ENCODE assay signal across 8 mouse cellular contexts in genomic region chr11:43385716-43386115, GRCm38 (mm10). TPM values are rescaled to one million over a fixed set of nuclear protein-coding genes. Genes with fewer than 3 reads are reported as not detected.
A peak's percentile ranks its signal among the peaks of the same experiment; 100 is the strongest.
DNase-seq lines count a peak whose midpoint lies in the region; ATAC-seq and TF ChIP-seq lines count a peak whose summit lies in the region.

No protein-coding gene starts in this region.

- peaks cover 13% of the 10 kb centered on the region for H3K4me1 ChIP-seq in kidney, embryonic 15.5 days
- H3K4me1 ChIP-seq in forebrain, embryonic 12.5 days: peaks cover 17% of the 10 kb centered on the region

- no peak for TF ChIP-seq POLR2A in brain, embryonic 14.5 days (IDR thresholded peaks at IDR 0.05; ENCODE audit: borderline replicate concordance, extremely low read depth, insufficient read depth, insufficient read length, poor library complexity, severe bottlenecking)

- 0 out of 2 replicates have a peak, but pooled peaks have one; percentile 46 for ATAC-seq in kidney, embryonic 15.5 days (replicated peaks; ENCODE audit: low FRiP score)
- peak; percentile 65; the same call in 1 of the 2 replicates for ATAC-seq in forebrain, embryonic 12.5 days (ENCODE audit: low FRiP score)

- H3K36me3 ChIP-seq in kidney, embryonic 15.5 days: no peaks in the 10 kb centered on the region
- no peaks in the 10 kb centered on the region for H3K36me3 ChIP-seq in forebrain, embryonic 12.5 days (replicated peaks)

- no peaks in the 10 kb centered on the region for H3K9me3 ChIP-seq in kidney, embryonic 15.5 days (replicated peaks)
- H3K9me3 ChIP-seq in forebrain, embryonic 12.5 days: no peaks in the 10 kb centered on the region

- peak overlapping the region; percentile 68 for H3K4me2 ChIP-seq in kidney, embryonic 15.5 days
- peak overlapping the region; percentile 59 for H3K4me2 ChIP-seq in forebrain, embryonic 12.5 days

- TF ChIP-seq CTCF in brain, embryonic 14.5 days (IDR thresholded peaks at IDR 0.05; ENCODE audit: borderline replicate concordance, extremely low read depth, insufficient read depth, insufficient read length): no peak

- DNase-seq in kidney, adult 11 months: no peak
- peak; percentile 79 for DNase-seq in brain, embryonic 14.5 days (ENCODE audit: low read depth)
- peak; percentile 8 to 27 for DNase-seq in kidney, postnatal 4 days
- DNase-seq in neural tube, embryonic 10.5 days (ENCODE audit: extremely low spot score, low spot score): peak; percentile 29
- no peak for DNase-seq in ovary, postnatal 10 days (ENCODE audit: low spot score)
- DNase-seq in ovary, postnatal 36 days (ENCODE audit: low spot score): no peak

- peak overlapping the region; percentile 79 for H3K27ac ChIP-seq in kidney, embryonic 15.5 days
- H3K27ac ChIP-seq in forebrain, embryonic 12.5 days: no peak overlapping the region

- peak overlapping the region; percentile 35; the same call in 1 of the 2 replicates for H3K9ac ChIP-seq in kidney, embryonic 15.5 days
- H3K9ac ChIP-seq in forebrain, embryonic 12.5 days: peak overlapping the region; percentile 48

- H3K27me3 ChIP-seq in kidney, embryonic 15.5 days: peaks cover 6% of the 10 kb centered on the region; the same call in 1 of the 2 replicates
- H3K27me3 ChIP-seq in forebrain, embryonic 12.5 days: 0 out of 2 replicates have a peak, but pooled peaks cover 5% of the 10 kb centered on the region

- H3K4me3 ChIP-seq in kidney, embryonic 15.5 days (replicated peaks): peak overlapping the region; percentile 35
- peak overlapping the region; percentile 30 for H3K4me3 ChIP-seq in forebrain, embryonic 12.5 days (replicated peaks)

- under 1% methylated on average over 8 of the region's 8 CpGs for WGBS in kidney, embryonic 15.5 days
- 2% methylated on average over 8 of the region's 8 CpGs for WGBS in forebrain, embryonic 12.5 days

RNA-seq across cellular contexts. Expression of gene Pttg1, which starts 40.3 kb away (rescaled TPM):
- 100 and 113 TPM in 2 replicates for polyA plus RNA-seq in kidney, embryonic 15.5 days (2015; fragmentation: Nextera tagmentation; extraction: Ambion mirVana)
- 22.7 and 31.9 TPM in 2 replicates for polyA plus RNA-seq in brain, embryonic 14.5 days (2012; rRNA removed)
- 55.8 and 62.5 TPM in 2 replicates for polyA plus RNA-seq in forebrain, embryonic 12.5 days (2016; fragmentation: Nextera tagmentation; extraction: Ambion mirVana)

RNA-seq across cellular contexts. Expression of gene Slu7, which starts 47.8 kb away (rescaled TPM):
- polyA plus RNA-seq in kidney, embryonic 15.5 days (2015; fragmentation: Nextera tagmentation; extraction: Ambion mirVana): 59.6 and 61.8 TPM in 2 replicates
- 7.9 and 17.1 TPM in 2 replicates for polyA plus RNA-seq in brain, embryonic 14.5 days (2012; rRNA removed)
- polyA plus RNA-seq in forebrain, embryonic 12.5 days (2016; fragmentation: Nextera tagmentation; extraction: Ambion mirVana): 62.8 and 66.9 TPM in 2 replicates

Comparison
In these comparisons a context has a peak if more than half of its experiments do, and no peak if none do; other contexts are left out.
1. DNase-seq: peak in brain, embryonic 14.5 days (single experiment), kidney, postnatal 4 days (2 of 2) and neural tube, embryonic 10.5 days (single experiment); none in kidney, adult 11 months (single experiment), ovary, postnatal 10 days (single experiment) and ovary, postnatal 36 days (single experiment).